Mouse (Mus musculus): Measurements from ENCODE around the gene Pitpnm3. TPM values are rescaled to one million over a fixed set of nuclear protein-coding genes. Genes with fewer than 3 reads are reported as not detected.

The Pitpnm3 gene
- polyA plus RNA-seq, 1 experiment from 2014 or later: 0.60 TPM

- no peak for ATAC-seq (ENCODE audit: low FRiP score, low read depth)
- H3K27ac ChIP-seq: no peak overlapping the region
- no peak overlapping the region for H3K9ac ChIP-seq
- no peaks in the 10 kb centered on the region for H3K27me3 ChIP-seq (replicated peaks)
- no peaks in the 10 kb centered on the region for H3K36me3 ChIP-seq
- H3K4me3 ChIP-seq: no peak overlapping the region
- H3K9me3 ChIP-seq: no peaks in the 10 kb centered on the region
- H3K4me1 ChIP-seq: 0 out of 2 replicates have a peak, but pooled peaks cover 7% of the 10 kb centered on the region
- WGBS: 36% methylated on average over 10 of the region's 10 CpGs
- no peak overlapping the region for H3K4me2 ChIP-seq (replicated peaks)
These were observed 112.0 kb downstream of the Pitpnm3 start for GRCm38 (mm10) chr11:72023581-72023980.

GRCm38 (mm10) chr11:72022827-72023226 is 112.8 kb downstream of the Pitpnm3 start:
- Histone ChIP-seq H3K9me3 (no peaks in the 10 kb centered on the region), H3K4me3 (no peak overlapping the region), H3K4me1 (0 out of 2 replicates have a peak, but pooled peaks cover 7% of the 10 kb centered on the region), H3K4me2 (replicated peaks) (no peak overlapping the region), H3K27ac (no peak overlapping the region), H3K9ac (no peak overlapping the region), H3K27me3 (replicated peaks) (no peaks in the 10 kb centered on the region), H3K36me3 (no peaks in the 10 kb centered on the region)
- WGBS: 85% methylated on average over 6 of the region's 6 CpGs
- no peak for ATAC-seq (ENCODE audit: low FRiP score, low read depth)

- no peak overlapping the region for H3K4me2 ChIP-seq (replicated peaks)
- peaks cover 7% of the 10 kb centered on the region; the same call in 1 of the 2 replicates for H3K4me1 ChIP-seq
- H3K36me3 ChIP-seq: no peaks in the 10 kb centered on the region
- H3K9ac ChIP-seq: no peak overlapping the region
- ATAC-seq (ENCODE audit: low FRiP score, low read depth): no peak
- WGBS: 93% methylated on average over 4 of the region's 4 CpGs
- no peaks in the 10 kb centered on the region for H3K27me3 ChIP-seq (replicated peaks)
- no peak overlapping the region for H3K4me3 ChIP-seq
- no peaks in the 10 kb centered on the region for H3K9me3 ChIP-seq
- no peak overlapping the region for H3K27ac ChIP-seq
These were observed 114.6 kb downstream of the Pitpnm3 start for GRCm38 (mm10) chr11:72021015-72021414.

GRCm38 (mm10) chr11:72017253-72017601 is 118.4 kb downstream of the Pitpnm3 start:
- Histone ChIP-seq H3K27ac (no peak overlapping the region), H3K27me3 (replicated peaks) (no peaks in the 10 kb centered on the region), H3K9me3 (no peaks in the 10 kb centered on the region), H3K36me3 (no peaks in the 10 kb centered on the region), H3K9ac (no peak overlapping the region), H3K4me1 (no peaks in the 10 kb centered on the region; the same call in 1 of the 2 replicates), H3K4me3 (no peak overlapping the region), H3K4me2 (replicated peaks) (no peak overlapping the region)
- ATAC-seq (ENCODE audit: low FRiP score, low read depth): no peak
- 81% methylated on average over 9 of the region's 9 CpGs for WGBS

GRCm38 (mm10) chr11:72016518-72017252 is 118.9 kb downstream of the Pitpnm3 start:
- no peak overlapping the region for H3K27ac ChIP-seq
- H3K9me3 ChIP-seq: no peaks in the 10 kb centered on the region
- H3K9ac ChIP-seq: no peak overlapping the region
- WGBS: 85% methylated on average over 13 of the region's 13 CpGs
- no peaks in the 10 kb centered on the region for H3K27me3 ChIP-seq (replicated peaks)
- no peaks in the 10 kb centered on the region for H3K36me3 ChIP-seq
- H3K4me1 ChIP-seq: peaks cover 2% of the 10 kb centered on the region
- no peak overlapping the region for H3K4me2 ChIP-seq (replicated peaks)
- H3K4me3 ChIP-seq: no peak overlapping the region
- no peak for ATAC-seq (ENCODE audit: low FRiP score, low read depth)

- H3K27ac ChIP-seq: no peak overlapping the region
- 57% methylated on average over 4 of the region's 4 CpGs for WGBS
- no peaks in the 10 kb centered on the region for H3K36me3 ChIP-seq
These were observed 120.9 kb downstream of the Pitpnm3 start for GRCm38 (mm10) chr11:72014674-72015073.

GRCm38 (mm10) chr11:72011955-72012354 is 123.6 kb downstream of the Pitpnm3 start:
- Histone ChIP-seq H3K27me3 (replicated peaks) (no peaks in the 10 kb centered on the region), H3K9me3 (no peaks in the 10 kb centered on the region), H3K9ac (no peak overlapping the region), H3K4me2 (replicated peaks) (no peak overlapping the region), H3K4me1 (peaks cover 10% of the 10 kb centered on the region), H3K27ac (no peak overlapping the region), H3K36me3 (no peaks in the 10 kb centered on the region), H3K4me3 (no peak overlapping the region)
- ATAC-seq (ENCODE audit: low FRiP score, low read depth): no peak
- WGBS: 71% methylated on average over 1 of the region's 1 CpGs

More at GRCm38 (mm10) chr11:72014674-72015073, 120.9 kb downstream of the Pitpnm3 start:
- Histone ChIP-seq H3K4me3 (no peak overlapping the region), H3K9me3 (no peaks in the 10 kb centered on the region), H3K4me1 (peaks cover 10% of the 10 kb centered on the region), H3K27me3 (replicated peaks) (no peaks in the 10 kb centered on the region), H3K9ac (no peak overlapping the region), H3K4me2 (replicated peaks) (no peak overlapping the region)
- ATAC-seq (ENCODE audit: low FRiP score, low read depth): no peak

GRCm38 (mm10) chr11:72010940-72011722 is 124.4 kb downstream of the Pitpnm3 start:
- no peaks in the 10 kb centered on the region for H3K9me3 ChIP-seq
- no peak overlapping the region for H3K27ac ChIP-seq
- 59% methylated on average over 9 of the region's 9 CpGs for WGBS
- no peaks in the 10 kb centered on the region for H3K27me3 ChIP-seq (replicated peaks)
- no peak for ATAC-seq (ENCODE audit: low FRiP score, low read depth)
- H3K9ac ChIP-seq: no peak overlapping the region
- no peaks in the 10 kb centered on the region for H3K36me3 ChIP-seq
- peaks cover 10% of the 10 kb centered on the region for H3K4me1 ChIP-seq
- H3K4me3 ChIP-seq: no peak overlapping the region
- H3K4me2 ChIP-seq (replicated peaks): no peak overlapping the region

- no peak for ATAC-seq (ENCODE audit: low FRiP score, low read depth)
- H3K4me2 ChIP-seq (replicated peaks): no peak overlapping the region
- no peak overlapping the region for H3K9ac ChIP-seq
- H3K36me3 ChIP-seq: no peaks in the 10 kb centered on the region
- H3K27ac ChIP-seq: no peak overlapping the region
- H3K27me3 ChIP-seq (replicated peaks): no peaks in the 10 kb centered on the region
- H3K9me3 ChIP-seq: no peaks in the 10 kb centered on the region
- no peak overlapping the region for H3K4me3 ChIP-seq
- 44% methylated on average over 5 of the region's 5 CpGs for WGBS
- peaks cover 10% of the 10 kb centered on the region for H3K4me1 ChIP-seq
These were observed 125.2 kb downstream of the Pitpnm3 start for GRCm38 (mm10) chr11:72010367-72010766.

GRCm38 (mm10) chr11:72005547-72005946 is 130.0 kb downstream of the Pitpnm3 start:
- 88% methylated on average over 6 of the region's 6 CpGs for WGBS
- Histone ChIP-seq H3K4me2 (replicated peaks) (no peak overlapping the region), H3K9me3 (no peaks in the 10 kb centered on the region), H3K4me1 (no peaks in the 10 kb centered on the region), H3K9ac (no peak overlapping the region), H3K4me3 (no peak overlapping the region), H3K27me3 (replicated peaks) (no peaks in the 10 kb centered on the region), H3K36me3 (no peaks in the 10 kb centered on the region), H3K27ac (no peak overlapping the region)
- no peak for ATAC-seq (ENCODE audit: low FRiP score, low read depth)

GRCm38 (mm10) chr11:72003171-72003570 is 132.4 kb downstream of the Pitpnm3 start:
- Histone ChIP-seq H3K9ac (no peak overlapping the region), H3K27me3 (replicated peaks) (no peaks in the 10 kb centered on the region), H3K9me3 (no peaks in the 10 kb centered on the region), H3K36me3 (no peaks in the 10 kb centered on the region), H3K4me1 (no peaks in the 10 kb centered on the region), H3K4me3 (no peak overlapping the region), H3K4me2 (replicated peaks) (no peak overlapping the region), H3K27ac (no peak overlapping the region)
- ATAC-seq (ENCODE audit: low FRiP score, low read depth): no peak
- WGBS: 55% methylated on average over 9 of the region's 9 CpGs

GRCm38 (mm10) chr11:72002138-72002853 is 133.3 kb downstream of the Pitpnm3 start:
- H3K36me3 ChIP-seq: no peaks in the 10 kb centered on the region
- no peaks in the 10 kb centered on the region for H3K9me3 ChIP-seq
- H3K27ac ChIP-seq: no peak overlapping the region
- no peaks in the 10 kb centered on the region for H3K27me3 ChIP-seq (replicated peaks)
- WGBS: 51% methylated on average over 13 of the region's 13 CpGs
- no peak overlapping the region for H3K9ac ChIP-seq
- H3K4me1 ChIP-seq: no peaks in the 10 kb centered on the region
- ATAC-seq (ENCODE audit: low FRiP score, low read depth): no peak
- no peak overlapping the region for H3K4me2 ChIP-seq (replicated peaks)
- no peak overlapping the region for H3K4me3 ChIP-seq

Data from neural tube, embryonic 12.5 days (tissue).